Mouse (Mus musculus): ENCODE data around the gene Hddc3. TPM values are rescaled to one million over a fixed set of nuclear protein-coding genes. Genes with fewer than 3 reads are reported as not detected.
"Not testable (repeated sequence)": the region's sequence is repeated elsewhere in the genome, so short reads cannot be mapped to it uniquely, and the experiment has no call there.

Gene Hddc3
- polyA plus RNA-seq, 1 experiment from 2014 or later, result 26.3 TPM

- 12% methylated on average over 33 of the region's 33 CpGs for WGBS
- Histone ChIP-seq H3K4me3 (ENCODE audit: low read depth, low read length) (peak within 1 kb of the TSS; percentile 22), H3K9ac (ENCODE audit: low read length) (peak within 1 kb of the TSS; percentile 56), H3K4me2 (ENCODE audit: low read depth) (peak within 1 kb of the TSS; percentile 35), H3K27me3 (ENCODE audit: control insufficient read depth, insufficient read depth, low read length) (no peaks in the 10 kb centered on the region), H3K27ac (ENCODE audit: low read depth, low read length) (no peak within 1 kb of the TSS), H3K4me1 (ENCODE audit: control insufficient read depth, insufficient read depth, low read length) (peaks cover 9% of the 10 kb centered on the region), H3K9me3 (ENCODE audit: control insufficient read depth, low read length) (no peaks in the 10 kb centered on the region), H3K36me3 (ENCODE audit: control insufficient read depth, insufficient read depth, low read length) (peaks cover 10% of the 10 kb centered on the region)
- DNase-seq (ENCODE audit: low spot score) (peak; percentile 50), ATAC-seq (ENCODE audit: insufficient read depth, low FRiP score, low TSS enrichment) (no peak)
Measured at GRCm38 (mm10) chr7:80387633-80388543, 45.0 kb downstream of the Hddc3 start, which contains the start of gene Fes. TSS of gene Fes (minus strand) at chr7:80387946.

- H3K4me2 ChIP-seq (ENCODE audit: low read depth), result no peak overlapping the region
- H3K4me3 ChIP-seq (ENCODE audit: low read depth, low read length), result no peak overlapping the region
- ATAC-seq (ENCODE audit: insufficient read depth, low FRiP score, low TSS enrichment) (no peak), DNase-seq (ENCODE audit: low spot score) (no peak)
- no peak overlapping the region for H3K27ac ChIP-seq (ENCODE audit: low read depth, low read length)
- no peak overlapping the region for H3K9ac ChIP-seq (ENCODE audit: low read length)
- H3K27me3 ChIP-seq (ENCODE audit: control insufficient read depth, insufficient read depth, low read length), result no peaks in the 10 kb centered on the region
- 94% methylated on average over 15 of the region's 15 CpGs for WGBS
- peaks cover 2% of the 10 kb centered on the region; the same call in 1 of the 2 replicates for H3K4me1 ChIP-seq (ENCODE audit: control insufficient read depth, insufficient read depth, low read length)
- H3K36me3 ChIP-seq (ENCODE audit: control insufficient read depth, insufficient read depth, low read length), result peaks cover 14% of the 10 kb centered on the region
- H3K9me3 ChIP-seq (ENCODE audit: control insufficient read depth, low read length), result no peaks in the 10 kb centered on the region
Measured at GRCm38 (mm10) chr7:80392119-80392518, 49.2 kb downstream of the Hddc3 start.

- no peak overlapping the region for H3K4me2 ChIP-seq (ENCODE audit: low read depth)
- peaks cover 14% of the 10 kb centered on the region for H3K36me3 ChIP-seq (ENCODE audit: control insufficient read depth, insufficient read depth, low read length)
- H3K9ac ChIP-seq (ENCODE audit: low read length), result no peak overlapping the region
- H3K4me1 ChIP-seq (ENCODE audit: control insufficient read depth, insufficient read depth, low read length), result no peaks in the 10 kb centered on the region
- 91% methylated on average over 4 of the region's 4 CpGs for WGBS
- no peak overlapping the region for H3K4me3 ChIP-seq (ENCODE audit: low read depth, low read length)
- no peaks in the 10 kb centered on the region for H3K27me3 ChIP-seq (ENCODE audit: control insufficient read depth, insufficient read depth, low read length)
- H3K9me3 ChIP-seq (ENCODE audit: control insufficient read depth, low read length), result no peaks in the 10 kb centered on the region
- ATAC-seq (ENCODE audit: insufficient read depth, low FRiP score, low TSS enrichment), result no peak
- H3K27ac ChIP-seq (ENCODE audit: low read depth, low read length), result no peak overlapping the region
- DNase-seq (ENCODE audit: low spot score), result no peak
Measured at GRCm38 (mm10) chr7:80394600-80394999, 51.7 kb downstream of the Hddc3 start.

DNA sequence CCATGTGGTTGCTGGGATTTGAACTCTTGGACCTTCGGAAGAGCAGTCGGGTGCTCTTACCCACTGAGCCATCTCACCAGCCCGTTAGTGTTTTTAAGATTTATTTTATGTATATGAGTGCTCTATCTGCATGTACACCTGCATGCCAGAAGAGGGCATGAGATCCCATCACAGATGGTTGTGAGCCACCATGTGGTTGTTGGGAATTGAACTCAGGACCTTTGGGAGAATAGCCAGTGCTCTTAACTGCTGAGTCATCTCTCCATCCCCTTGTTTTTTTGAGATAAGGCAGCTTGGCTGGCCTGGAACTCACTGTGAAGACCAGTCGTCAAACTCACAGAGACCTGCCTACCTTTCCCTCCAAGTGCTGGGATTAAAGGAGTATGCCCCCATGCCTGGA is 53.5 kb downstream of the Hddc3 start:
- H3K9me3 ChIP-seq (ENCODE audit: control insufficient read depth, low read length); H3K27me3 ChIP-seq (ENCODE audit: control insufficient read depth, insufficient read depth, low read length); H3K4me1 ChIP-seq (ENCODE audit: control insufficient read depth, insufficient read depth, low read length); H3K4me3 ChIP-seq (ENCODE audit: low read depth, low read length); H3K36me3 ChIP-seq (ENCODE audit: control insufficient read depth, insufficient read depth, low read length); H3K4me2 ChIP-seq (ENCODE audit: low read depth); H3K9ac ChIP-seq (ENCODE audit: low read length); DNase-seq (ENCODE audit: low spot score); ATAC-seq (ENCODE audit: insufficient read depth, low FRiP score, low TSS enrichment); H3K27ac ChIP-seq (ENCODE audit: low read depth, low read length): not testable (repeated sequence)
- WGBS, result 91% methylated on average over 4 of the region's 4 CpGs

GRCm38 (mm10) chr7:80397986-80398385 is 55.1 kb downstream of the Hddc3 start:
- Histone ChIP-seq H3K4me3 (ENCODE audit: low read depth, low read length) (no peak overlapping the region), H3K9me3 (ENCODE audit: control insufficient read depth, low read length) (no peaks in the 10 kb centered on the region), H3K9ac (ENCODE audit: low read length) (no peak overlapping the region), H3K4me1 (ENCODE audit: control insufficient read depth, insufficient read depth, low read length) (peaks cover 12% of the 10 kb centered on the region), H3K36me3 (ENCODE audit: control insufficient read depth, insufficient read depth, low read length) (peaks cover 4% of the 10 kb centered on the region), H3K27me3 (ENCODE audit: control insufficient read depth, insufficient read depth, low read length) (no peaks in the 10 kb centered on the region), H3K27ac (ENCODE audit: low read depth, low read length) (no peak overlapping the region), H3K4me2 (ENCODE audit: low read depth) (no peak overlapping the region)
- no peak for DNase-seq (ENCODE audit: low spot score)
- no peak for ATAC-seq (ENCODE audit: insufficient read depth, low FRiP score, low TSS enrichment)
- WGBS, result 88% methylated on average over 9 of the region's 9 CpGs

DNA sequence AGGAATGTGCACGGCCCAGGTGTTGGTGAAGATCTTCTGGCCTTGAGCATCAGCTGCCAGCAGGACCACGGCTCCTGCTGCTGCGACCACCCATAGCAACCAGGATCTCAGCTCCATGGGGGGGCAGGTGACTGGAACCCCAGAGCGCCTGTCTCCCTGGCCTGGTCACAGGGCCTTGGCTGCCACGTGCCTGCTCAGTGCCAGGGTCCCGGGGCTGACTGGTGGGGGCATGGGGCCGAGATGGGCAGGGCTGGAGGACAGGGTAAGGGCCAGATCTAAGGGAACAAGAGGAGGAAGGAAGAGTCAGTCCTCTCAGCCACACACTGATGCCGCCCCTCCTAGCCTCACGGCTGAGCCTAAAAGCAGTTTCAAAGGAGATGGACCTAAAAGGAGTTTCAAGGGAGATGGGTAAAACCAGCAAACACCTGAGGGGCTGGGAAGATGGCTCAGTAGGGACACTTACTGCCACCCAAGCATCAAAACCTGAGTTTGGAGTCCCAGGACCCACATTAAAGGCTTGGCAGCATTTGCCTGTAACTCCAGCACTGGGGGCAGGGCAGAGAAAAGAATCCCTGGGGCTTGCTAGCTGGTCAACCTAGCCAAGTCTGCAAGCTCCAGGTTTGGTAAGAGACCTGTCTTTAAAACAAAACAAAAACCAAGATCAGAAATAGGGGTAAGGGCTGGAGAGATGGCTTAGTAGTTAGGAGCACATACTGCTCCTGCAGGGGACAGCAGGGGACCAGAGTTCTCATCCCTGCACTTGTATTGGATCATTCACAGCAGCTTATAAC is 55.9 kb downstream of the Hddc3 start:
- Histone ChIP-seq H3K4me1 (ENCODE audit: control insufficient read depth, insufficient read depth, low read length) (peaks cover 12% of the 10 kb centered on the region), H3K27me3 (ENCODE audit: control insufficient read depth, insufficient read depth, low read length) (no peaks in the 10 kb centered on the region), H3K9ac (ENCODE audit: low read length) (no peak overlapping the region), H3K4me2 (ENCODE audit: low read depth) (no peak overlapping the region), H3K4me3 (ENCODE audit: low read depth, low read length) (no peak overlapping the region), H3K9me3 (ENCODE audit: control insufficient read depth, low read length) (no peaks in the 10 kb centered on the region), H3K27ac (ENCODE audit: low read depth, low read length) (no peak overlapping the region), H3K36me3 (ENCODE audit: control insufficient read depth, insufficient read depth, low read length) (peaks cover 4% of the 10 kb centered on the region; the same call in 1 of the 2 replicates)
- DNase-seq (ENCODE audit: low spot score) (no peak), ATAC-seq (ENCODE audit: insufficient read depth, low FRiP score, low TSS enrichment) (no peak)
- 82% methylated on average over 9 of the region's 9 CpGs for WGBS

GRCm38 (mm10) chr7:80400099-80400498 is 57.2 kb downstream of the Hddc3 start:
- no peak overlapping the region for H3K27ac ChIP-seq (ENCODE audit: low read depth, low read length)
- H3K4me1 ChIP-seq (ENCODE audit: control insufficient read depth, insufficient read depth, low read length), result peaks cover 12% of the 10 kb centered on the region
- DNase-seq (ENCODE audit: low spot score) (no peak), ATAC-seq (ENCODE audit: insufficient read depth, low FRiP score, low TSS enrichment) (no peak)
- no peak overlapping the region for H3K4me3 ChIP-seq (ENCODE audit: low read depth, low read length)
- no peak overlapping the region for H3K4me2 ChIP-seq (ENCODE audit: low read depth)
- H3K36me3 ChIP-seq (ENCODE audit: control insufficient read depth, insufficient read depth, low read length), result peaks cover 4% of the 10 kb centered on the region; the same call in 1 of the 2 replicates
- H3K27me3 ChIP-seq (ENCODE audit: control insufficient read depth, insufficient read depth, low read length), result no peaks in the 10 kb centered on the region
- H3K9ac ChIP-seq (ENCODE audit: low read length), result no peak overlapping the region
- WGBS, result 57% methylated on average over 5 of the region's 5 CpGs
- no peaks in the 10 kb centered on the region for H3K9me3 ChIP-seq (ENCODE audit: control insufficient read depth, low read length)

Data from neural tube, embryonic 11.5 days (tissue).